Comparison of ENCODE assay signal across 9 mouse cellular contexts in the genomic region with DNA sequence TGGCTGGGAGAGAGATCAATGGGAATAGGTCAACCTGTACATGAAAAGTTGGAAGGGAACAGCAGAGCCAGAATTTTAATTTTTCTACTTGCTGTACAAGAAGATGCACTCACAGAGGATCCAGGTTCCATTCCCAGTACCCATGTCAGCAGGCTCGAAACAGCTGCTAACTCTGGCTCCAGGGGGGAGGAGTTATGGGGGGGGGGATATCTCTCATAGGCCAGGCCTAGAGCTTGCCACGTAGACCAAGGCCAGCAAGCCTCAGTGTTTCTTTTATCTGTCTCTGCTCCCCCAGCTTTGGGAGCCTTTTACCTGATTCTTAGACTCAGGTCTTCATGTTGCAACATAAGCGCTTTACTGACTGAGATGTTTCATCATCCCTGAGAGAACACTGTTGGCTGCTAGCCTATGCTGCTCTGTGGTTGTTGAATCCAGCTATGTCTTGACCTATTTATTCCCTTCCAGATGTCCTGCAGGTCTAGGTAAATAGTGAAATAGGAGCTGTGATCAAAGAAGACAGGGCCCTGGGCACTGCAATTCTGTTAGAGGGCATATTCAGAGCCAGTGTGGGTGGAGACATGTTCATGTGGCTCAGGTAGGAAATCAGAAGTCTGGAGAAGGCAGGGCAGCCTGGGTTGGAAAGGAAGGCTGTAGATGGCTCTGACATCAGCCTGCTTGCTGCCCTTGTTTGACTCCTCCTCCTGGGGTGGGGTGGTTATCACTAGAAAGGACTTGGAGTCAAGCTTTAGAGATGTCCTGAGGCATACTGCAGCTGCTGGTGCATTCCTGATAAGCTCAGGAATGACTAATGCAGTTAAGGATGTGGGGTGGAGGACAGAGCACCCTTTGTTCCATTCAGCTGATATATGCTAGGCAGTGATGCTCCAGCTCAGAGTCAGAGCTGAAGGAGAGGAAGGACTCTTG. TPM values are rescaled to one million over a fixed set of nuclear protein-coding genes. Genes with fewer than 3 reads are reported as not detected.
DNase-seq lines count a peak whose midpoint lies in the region; ATAC-seq and TF ChIP-seq lines count a peak whose summit lies in the region.
"Had no signal": no experiment of that assay in that cellular context is flagged by ENCODE, and none has a peak within 500 bp of the region (broad histone marks: within the 10 kb centered on the region; RNA-seq: fewer than 3 reads in every experiment).

No protein-coding gene starts in this region.

- 69% methylated on average over 3 of the region's 3 CpGs for WGBS in embryonic facial prominence, embryonic 10.5 days
- 69% methylated on average over 3 of the region's 3 CpGs for WGBS in hindbrain, embryonic 14.5 days

- no peak overlapping the region for H3K9ac ChIP-seq in hindbrain, embryonic 14.5 days
- H3K9ac ChIP-seq: embryonic facial prominence, embryonic 12.5 days had no signal

- TF ChIP-seq POLR2A in testis, adult 2 months (IDR thresholded peaks at IDR 0.05; ENCODE audit: control insufficient read depth, low read depth, low read length): no peak

- H3K4me1 ChIP-seq in testis, adult 2 months (ENCODE audit: control insufficient read depth, insufficient read depth, low read length): no peaks in the 10 kb centered on the region
- H3K4me1 ChIP-seq in embryonic facial prominence, embryonic 10.5 days: peaks cover 50% of the 10 kb centered on the region
- peaks cover 28% of the 10 kb centered on the region for H3K4me1 ChIP-seq in hindbrain, embryonic 14.5 days (replicated peaks; ENCODE audit: control insufficient read depth, insufficient read depth, low read length)

- H3K27ac ChIP-seq in testis, adult 2 months (ENCODE audit: control insufficient read depth, insufficient read depth, low read depth, low read length): peak overlapping the region; percentile 15; the same call in 1 of the 2 replicates
- peak overlapping the region; percentile 44 for H3K27ac ChIP-seq in embryonic facial prominence, embryonic 10.5 days (replicated peaks)
- peak overlapping the region; percentile 66 for H3K27ac ChIP-seq in hindbrain, embryonic 14.5 days
- H3K27ac ChIP-seq: embryonic facial prominence, embryonic 12.5 days had no signal

- no peak for DNase-seq in testis, postnatal 10 days (ENCODE audit: low spot score)
- peak; percentile 18 for DNase-seq in embryonic facial prominence, embryonic 10.5 days (ENCODE audit: low spot score)
- no peak for DNase-seq in hindbrain, embryonic 14.5 days (ENCODE audit: low spot score)
- peak; percentile 56 for DNase-seq in lung, postnatal 36 days
- no peak for DNase-seq in layer of hippocampus, adult 8-10 months (ENCODE audit: low spot score in 2 of 2)
- no peak for DNase-seq in ovary, postnatal 14 days (ENCODE audit: low spot score)

- ATAC-seq in hindbrain, embryonic 14.5 days (ENCODE audit: low FRiP score): no peak
- no peak for ATAC-seq in monocyte, adult 5-6 weeks (replicated peaks; ENCODE audit: insufficient number of reproducible peaks, low FRiP score, low TSS enrichment, poor library complexity, severe bottlenecking)

- no peaks in the 10 kb centered on the region for H3K36me3 ChIP-seq in testis, adult 2 months (ENCODE audit: control insufficient read depth, insufficient read depth, low read length)
- H3K36me3 ChIP-seq in embryonic facial prominence, embryonic 10.5 days (replicated peaks): no peaks in the 10 kb centered on the region
- no peaks in the 10 kb centered on the region for H3K36me3 ChIP-seq in hindbrain, embryonic 14.5 days (replicated peaks; ENCODE audit: control insufficient read depth, insufficient read depth)
- H3K36me3 ChIP-seq: embryonic facial prominence, embryonic 12.5 days had no signal

- no peaks in the 10 kb centered on the region for H3K27me3 ChIP-seq in testis, adult 2 months (ENCODE audit: control insufficient read depth, insufficient read depth, low read length)
- H3K27me3 ChIP-seq in embryonic facial prominence, embryonic 10.5 days (replicated peaks; ENCODE audit: low read depth, poor library complexity, severe bottlenecking): no peaks in the 10 kb centered on the region
- no peaks in the 10 kb centered on the region for H3K27me3 ChIP-seq in hindbrain, embryonic 14.5 days (ENCODE audit: control insufficient read depth, insufficient read depth, low read length)
- H3K27me3 ChIP-seq: embryonic facial prominence, embryonic 12.5 days had no signal

- TF ChIP-seq CTCF in testis, adult 2 months (IDR thresholded peaks at IDR 0.05; ENCODE audit: control insufficient read depth, insufficient read depth, insufficient replicate concordance, low read depth, low read length): no peak

- H3K4me3 ChIP-seq in testis, adult 2 months (ENCODE audit: control insufficient read depth, low read depth, low read length): no peak overlapping the region
- H3K4me3 ChIP-seq in embryonic facial prominence, embryonic 10.5 days: no peak overlapping the region
- H3K4me3 ChIP-seq in hindbrain, embryonic 14.5 days (replicated peaks; ENCODE audit: low read length): no peak overlapping the region
- H3K4me3 ChIP-seq: embryonic facial prominence, embryonic 12.5 days had no signal

- H3K9me3 ChIP-seq in embryonic facial prominence, embryonic 10.5 days: no peaks in the 10 kb centered on the region
- no peaks in the 10 kb centered on the region for H3K9me3 ChIP-seq in hindbrain, embryonic 14.5 days (ENCODE audit: control insufficient read depth, low read length)
- H3K9me3 ChIP-seq: embryonic facial prominence, embryonic 12.5 days had no signal

- H3K4me2 ChIP-seq in hindbrain, embryonic 14.5 days (replicated peaks): no peak overlapping the region
- H3K4me2 ChIP-seq: embryonic facial prominence, embryonic 12.5 days had no signal

RNA-seq across cellular contexts. Expression of a gene that starts 53.2 kb away (rescaled TPM):
- 25.0 and 25.7 TPM in 2 replicates for polyA plus RNA-seq in testis, adult 2 months (2012; rRNA removed)
- polyA plus RNA-seq in embryonic facial prominence, embryonic 10.5 days (2016; fragmentation: Nextera tagmentation; extraction: Ambion mirVana): 43.4 and 44.5 TPM in 2 replicates
- polyA plus RNA-seq in hindbrain, embryonic 14.5 days (2014; fragmentation: Nextera tagmentation; extraction: Ambion mirVana): 68.2 and 75.3 TPM in 2 replicates
- total RNA-seq in monocyte, adult 5-6 weeks (2017): 16.4 to 40.7 TPM (median 25.3 TPM) in 3 replicates
- total RNA-seq in layer of hippocampus, adult 8-10 months (2022): 10 to 100 TPM; 45.7 to 63.2 (median 54.1) TPM

RNA-seq across cellular contexts. Expression of a gene that starts 54.5 kb away (rescaled TPM):
- 25.3 TPM in 2 replicates for polyA plus RNA-seq in testis, adult 2 months (2012; rRNA removed)
- 35.6 and 35.7 TPM in 2 replicates for polyA plus RNA-seq in embryonic facial prominence, embryonic 10.5 days (2016; fragmentation: Nextera tagmentation; extraction: Ambion mirVana)
- 39.1 and 41.3 TPM in 2 replicates for polyA plus RNA-seq in hindbrain, embryonic 14.5 days (2014; fragmentation: Nextera tagmentation; extraction: Ambion mirVana)
- total RNA-seq in monocyte, adult 5-6 weeks (2017): 31.9 to 49.2 TPM (median 37.4 TPM) in 3 replicates
- total RNA-seq in layer of hippocampus, adult 8-10 months (2022): 10 to 100 TPM; 56.4 to 64.8 (median 59.1) TPM

Comparison
In these comparisons a context has a peak if more than half of its experiments do, and no peak if none do; other contexts are left out.
1. H3K27ac ChIP-seq: peak in every context shown above with its lines; median percentile 66 in hindbrain, embryonic 14.5 days; 44 in embryonic facial prominence, embryonic 10.5 days; 15 in testis, adult 2 months.
2. DNase-seq: peak in embryonic facial prominence, embryonic 10.5 days (single experiment) and lung, postnatal 36 days (single experiment); none in testis, postnatal 10 days (single experiment), hindbrain, embryonic 14.5 days (single experiment), layer of hippocampus, adult 8-10 months (0 of 2) and ovary, postnatal 14 days (single experiment).